23 mouse cellular contexts compared by ENCODE assay signal in the genomic region with DNA sequence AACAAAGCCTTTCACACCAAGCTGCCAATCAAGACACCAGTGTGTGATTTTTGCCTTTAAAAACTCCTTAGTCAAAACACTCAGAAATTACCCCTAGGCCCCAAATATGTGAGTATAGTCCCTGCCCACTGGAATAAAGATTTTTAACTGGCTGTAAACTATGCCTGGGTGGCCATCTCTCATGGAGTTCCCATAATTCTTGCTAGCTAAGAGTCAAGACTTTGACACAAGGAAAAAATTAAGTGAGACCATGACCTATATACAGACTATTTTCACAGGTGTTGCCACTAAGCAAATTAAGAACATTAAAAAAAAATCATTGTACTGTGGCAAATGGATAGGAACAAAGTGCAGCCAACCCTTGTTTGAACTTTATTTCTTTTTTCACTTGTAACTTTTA.
DNase-seq lines count a peak whose midpoint lies in the region; ATAC-seq and TF ChIP-seq lines count a peak whose summit lies in the region.
"Had no signal": no experiment of that assay in that cellular context is flagged by ENCODE, and none has a peak within 500 bp of the region (broad histone marks: within the 10 kb centered on the region; RNA-seq: fewer than 3 reads in every experiment).

No protein-coding gene starts in this region.

- no peak for ATAC-seq in embryonic facial prominence, embryonic 11.5 days (replicated peaks; ENCODE audit: insufficient number of reproducible peaks, low FRiP score, low TSS enrichment, low read depth)
- 0 out of 2 replicates have a peak, but pooled peaks have one; percentile 37 for ATAC-seq in limb, embryonic 14.5 days (ENCODE audit: low FRiP score, low read depth)
- ATAC-seq in forebrain, postnatal 0 days = no peak
- ATAC-seq: activated CD4-positive, CD25-positive, alpha-beta regulatory T cell, adult 4 months; CD4-positive, CD25-positive, alpha-beta regulatory T cell, adult 4 months; forebrain, embryonic 13.5 days; forebrain, embryonic 15.5 days had no signal

- no peak for TF ChIP-seq POLR2A in limb, embryonic 14.5 days (IDR thresholded peaks at IDR 0.05; ENCODE audit: borderline replicate concordance, extremely low read depth, insufficient read depth, insufficient read length)

- in situ Hi-C loops in ES-E14 (cut with MboI; ENCODE audit: low sequenced_read_pairs in 2 of 2, unreplicated experiment in 2 of 2) = no loop called here

- TF ChIP-seq CTCF in forebrain, postnatal 0 days (IDR thresholded peaks at IDR 0.05; ENCODE audit: low read depth) = no peak

- no peak overlapping the region for H3K4me2 ChIP-seq in embryonic facial prominence, embryonic 11.5 days (ENCODE audit: low read depth, low read length)
- no peak overlapping the region for H3K4me2 ChIP-seq in limb, embryonic 14.5 days (replicated peaks; ENCODE audit: low read depth, low read length, severe bottlenecking)
- H3K4me2 ChIP-seq in forebrain, postnatal 0 days (ENCODE audit: low read depth) = no peak overlapping the region
- H3K4me2 ChIP-seq: embryonic facial prominence, embryonic 12.5 days; forebrain, embryonic 13.5 days; forebrain, embryonic 15.5 days had no signal

- no peaks in the 10 kb centered on the region for H3K27me3 ChIP-seq in embryonic facial prominence, embryonic 11.5 days (ENCODE audit: control insufficient read depth, insufficient read depth, low read length)
- no peaks in the 10 kb centered on the region for H3K27me3 ChIP-seq in embryonic facial prominence, embryonic 10.5 days (replicated peaks; ENCODE audit: low read depth, poor library complexity, severe bottlenecking)
- H3K27me3 ChIP-seq in limb, embryonic 14.5 days (ENCODE audit: control insufficient read depth, insufficient read depth, low read length) = no peaks in the 10 kb centered on the region
- H3K27me3 ChIP-seq in forebrain, postnatal 0 days (ENCODE audit: insufficient read depth, low read length) = no peaks in the 10 kb centered on the region
- H3K27me3 ChIP-seq: CH12.LX; embryonic facial prominence, embryonic 12.5 days; forebrain, embryonic 13.5 days; forebrain, embryonic 15.5 days had no signal

- DNase-seq in embryo, embryonic 10.5 days (ENCODE audit: low spot score) = peak; percentile 21
- no peak for DNase-seq in embryo, embryonic 9.5 days (ENCODE audit: extremely low spot score)
- peak; percentile 48 for DNase-seq in embryonic facial prominence, embryonic 11.5 days (ENCODE audit: low spot score)
- DNase-seq in embryonic facial prominence, embryonic 10.5 days (ENCODE audit: low spot score) = no peak
- DNase-seq in ES-E14 (ENCODE audit: low read depth, low spot score) = peak; percentile 6
- peak; percentile 19 for DNase-seq in limb, embryonic 14.5 days (ENCODE audit: low spot score)
- no peak for DNase-seq in forebrain, postnatal 0 days
- no peak for DNase-seq in adrenal gland, postnatal 36 days
- DNase-seq: adrenal gland, adult 2 months; adrenal gland, postnatal 10 days; adrenal gland, postnatal 25 days; B cell, adult 2 months; cerebellum, adult 11-12 months; cerebellum, adult 2 months; cerebellum, adult 9-10 months; cerebellum, postnatal 10 days; cerebellum, postnatal 25 days had no signal

- H3K27ac ChIP-seq in embryonic facial prominence, embryonic 11.5 days (replicated peaks; ENCODE audit: low read depth, low read length) = no peak overlapping the region
- no peak overlapping the region for H3K27ac ChIP-seq in embryonic facial prominence, embryonic 10.5 days (replicated peaks)
- no peak overlapping the region for H3K27ac ChIP-seq in ES-E14 (ENCODE audit: insufficient read depth, low read depth, low read length, poor library complexity, severe bottlenecking)
- no peak overlapping the region for H3K27ac ChIP-seq in limb, embryonic 14.5 days (replicated peaks; ENCODE audit: low read depth, low read length)
- H3K27ac ChIP-seq in forebrain, postnatal 0 days (ENCODE audit: low read depth, low read length) = no peak overlapping the region
- H3K27ac ChIP-seq: embryonic facial prominence, embryonic 12.5 days; forebrain, embryonic 13.5 days; forebrain, embryonic 15.5 days had no signal

- H3K36me3 ChIP-seq in embryonic facial prominence, embryonic 11.5 days (replicated peaks; ENCODE audit: control insufficient read depth, insufficient read depth, low read depth, low read length) = no peaks in the 10 kb centered on the region
- H3K36me3 ChIP-seq in embryonic facial prominence, embryonic 10.5 days (replicated peaks) = no peaks in the 10 kb centered on the region
- no peaks in the 10 kb centered on the region for H3K36me3 ChIP-seq in ES-E14 (ENCODE audit: control insufficient read depth, insufficient read depth, low read length, poor library complexity, severe bottlenecking)
- no peaks in the 10 kb centered on the region for H3K36me3 ChIP-seq in limb, embryonic 14.5 days (ENCODE audit: control insufficient read depth, insufficient read depth, low read length)
- H3K36me3 ChIP-seq in forebrain, postnatal 0 days (ENCODE audit: insufficient read depth) = no peaks in the 10 kb centered on the region
- H3K36me3 ChIP-seq: embryonic facial prominence, embryonic 12.5 days; forebrain, embryonic 15.5 days had no signal

- H3K9me3 ChIP-seq in embryonic facial prominence, embryonic 11.5 days (replicated peaks; ENCODE audit: control insufficient read depth, low read length) = no peaks in the 10 kb centered on the region
- no peaks in the 10 kb centered on the region for H3K9me3 ChIP-seq in embryonic facial prominence, embryonic 10.5 days
- no peaks in the 10 kb centered on the region for H3K9me3 ChIP-seq in ES-E14 (ENCODE audit: control insufficient read depth, insufficient read depth, low read depth, low read length)
- no peaks in the 10 kb centered on the region for H3K9me3 ChIP-seq in limb, embryonic 14.5 days (ENCODE audit: control insufficient read depth, low read length)
- no peaks in the 10 kb centered on the region for H3K9me3 ChIP-seq in forebrain, postnatal 0 days (ENCODE audit: low read length)
- H3K9me3 ChIP-seq: embryonic facial prominence, embryonic 12.5 days; forebrain, embryonic 13.5 days; forebrain, embryonic 15.5 days had no signal

- H3K9ac ChIP-seq in embryonic facial prominence, embryonic 11.5 days (replicated peaks; ENCODE audit: low read length) = no peak overlapping the region
- no peak overlapping the region for H3K9ac ChIP-seq in ES-E14 (ENCODE audit: insufficient read depth, low read depth, low read length, poor library complexity, severe bottlenecking)
- no peak overlapping the region for H3K9ac ChIP-seq in limb, embryonic 14.5 days (ENCODE audit: low read depth, low read length, severe bottlenecking)
- no peak overlapping the region for H3K9ac ChIP-seq in forebrain, postnatal 0 days
- H3K9ac ChIP-seq: embryonic facial prominence, embryonic 12.5 days; forebrain, embryonic 13.5 days; forebrain, embryonic 15.5 days had no signal

- H3K4me3 ChIP-seq in embryonic facial prominence, embryonic 11.5 days (ENCODE audit: low read depth, low read length) = no peak overlapping the region
- no peak overlapping the region for H3K4me3 ChIP-seq in embryonic facial prominence, embryonic 10.5 days
- H3K4me3 ChIP-seq in ES-E14 (ENCODE audit: insufficient read depth in 1 of 2, low read depth in 1 of 2, low read length in 2 of 2, poor library complexity in 1 of 2, severe bottlenecking in 1 of 2) = 0 out of 4 replicates have a peak overlapping the region, but pooled peaks of 1 of the 2 experiments have one; percentile 26
- H3K4me3 ChIP-seq in limb, embryonic 14.5 days (replicated peaks; ENCODE audit: low read length) = no peak overlapping the region
- H3K4me3 ChIP-seq in forebrain, postnatal 0 days (ENCODE audit: low read depth, low read length) = no peak overlapping the region
- H3K4me3 ChIP-seq: embryonic facial prominence, embryonic 12.5 days; forebrain, embryonic 13.5 days; forebrain, embryonic 15.5 days had no signal

- no peaks in the 10 kb centered on the region for H3K4me1 ChIP-seq in embryonic facial prominence, embryonic 11.5 days (ENCODE audit: control insufficient read depth, insufficient read depth, low read length)
- H3K4me1 ChIP-seq in embryonic facial prominence, embryonic 10.5 days = no peaks in the 10 kb centered on the region
- no peaks in the 10 kb centered on the region for H3K4me1 ChIP-seq in ES-E14 (ENCODE audit: control insufficient read depth in 2 of 2, insufficient read depth in 2 of 2, low read length in 2 of 2, poor library complexity in 1 of 2)
- no peaks in the 10 kb centered on the region for H3K4me1 ChIP-seq in limb, embryonic 14.5 days (ENCODE audit: control insufficient read depth, insufficient read depth, low read length)
- no peaks in the 10 kb centered on the region for H3K4me1 ChIP-seq in forebrain, postnatal 0 days (ENCODE audit: insufficient read depth)
- H3K4me1 ChIP-seq: embryonic facial prominence, embryonic 12.5 days; forebrain, embryonic 13.5 days; forebrain, embryonic 15.5 days had no signal

TF ChIP-seq in ES-E14, 5 proteins besides CTCF, POLR2A, EP300 and RAD21:
- no peak for TF ChIP-seq HCFC1 (IDR thresholded peaks at IDR 0.05; ENCODE audit: borderline replicate concordance, insufficient read depth, low read length)
- no peak for TF ChIP-seq CHD2 (IDR thresholded peaks at IDR 0.05; ENCODE audit: low read depth, low read length)
- no peak for TF ChIP-seq ZNF384 (IDR thresholded peaks at IDR 0.05; ENCODE audit: low read depth, low read length)
- TF ChIP-seq ZC3H11A (IDR thresholded peaks at IDR 0.05; ENCODE audit: borderline replicate concordance, low read depth, low read length) = no peak
- TF ChIP-seq MAFK (IDR thresholded peaks at IDR 0.05; ENCODE audit: insufficient read depth, low read depth, low read length) = no peak

Comparison
In these comparisons a context has a peak if more than half of its experiments do, and no peak if none do; other contexts are left out.
1. DNase-seq: peak in embryo, embryonic 10.5 days (single experiment), embryonic facial prominence, embryonic 11.5 days (single experiment), ES-E14 (single experiment) and limb, embryonic 14.5 days (single experiment); none in embryo, embryonic 9.5 days (single experiment), embryonic facial prominence, embryonic 10.5 days (single experiment), forebrain, postnatal 0 days (single experiment) and adrenal gland, postnatal 36 days (0 of 2).